In genomic region chr1:127512709-127513108, GRCm38 (mm10) we compare ENCODE assay signal across 29 mouse cellular contexts.
A peak's percentile ranks its signal among the peaks of the same experiment; 100 is the strongest.
DNase-seq lines count a peak whose midpoint lies in the region; ATAC-seq and TF ChIP-seq lines count a peak whose summit lies in the region.
"Had no signal": no experiment of that assay in that cellular context is flagged by ENCODE, and none has a peak within 500 bp of the region (broad histone marks: within the 10 kb centered on the region; RNA-seq: fewer than 3 reads in every experiment).

No protein-coding gene starts in this region.

- no peak overlapping the region for H3K9ac ChIP-seq in intestine, embryonic 16.5 days (ENCODE audit: low read depth, low read length)
- H3K9ac ChIP-seq: forebrain, embryonic 13.5 days; heart, embryonic 13.5 days; hindbrain, embryonic 15.5 days; liver, embryonic 12.5 days; liver, postnatal 0 days; midbrain, embryonic 13.5 days had no signal

- DNase-seq in lung, postnatal 25 days (ENCODE audit: low spot score), result peak; percentile 12
- no peak for DNase-seq in lung, postnatal 4 days
- peak; percentile 81 for DNase-seq in A20 (ENCODE audit: low read depth, low spot score)
- DNase-seq in gastrocnemius, postnatal 14 days, result no peak
- DNase-seq: adrenal gland, postnatal 36 days; cerebellum, adult 2 months; cerebellum, postnatal 25 days; gastrocnemius, postnatal 25 days; heart, adult 2 months; heart, postnatal 10 days; kidney, adult 9 months; kidney, postnatal 10 days; layer of hippocampus, postnatal 36 days; left cerebral cortex, postnatal 4 days; liver, postnatal 0 days; retina, postnatal 1 day; right cerebral cortex, postnatal 25 days; thymus, adult 2 months; thymus, postnatal 4 days had no signal

- intact Hi-C loops in gastrocnemius, postnatal 14 days (cut with DNase I; ENCODE audit: low total_unique reads), result no loop called here

- peak; percentile 41 for ATAC-seq in granulocyte monocyte progenitor cell, adult 5-6 weeks (replicated peaks; ENCODE audit: poor library complexity, severe bottlenecking)
- no peak for ATAC-seq in intestine, embryonic 16.5 days
- ATAC-seq: forebrain, embryonic 13.5 days; liver, embryonic 12.5 days; liver, postnatal 0 days; midbrain, embryonic 13.5 days had no signal

- H3K27ac ChIP-seq in small intestine, adult 2 months (ENCODE audit: insufficient read depth, low read depth, low read length), result peak overlapping the region; percentile 44
- H3K27ac ChIP-seq in intestine, embryonic 16.5 days (ENCODE audit: low read length), result no peak overlapping the region
- H3K27ac ChIP-seq: forebrain, embryonic 13.5 days; hindbrain, embryonic 10.5 days; hindbrain, embryonic 15.5 days; liver, embryonic 12.5 days; midbrain, embryonic 13.5 days had no signal

- H3K4me1 ChIP-seq in small intestine, adult 2 months (ENCODE audit: control insufficient read depth, insufficient read depth, insufficient read length, low read length), result no peaks in the 10 kb centered on the region
- H3K4me1 ChIP-seq in intestine, embryonic 16.5 days (ENCODE audit: control insufficient read depth, insufficient read depth, low read length), result no peaks in the 10 kb centered on the region
- H3K4me1 ChIP-seq: liver, embryonic 12.5 days had no signal

- no peaks in the 10 kb centered on the region for H3K36me3 ChIP-seq in small intestine, adult 2 months (ENCODE audit: control insufficient read depth, insufficient read depth, low read length)
- H3K36me3 ChIP-seq in intestine, embryonic 16.5 days (ENCODE audit: control insufficient read depth, insufficient read depth, low read length), result no peaks in the 10 kb centered on the region
- H3K36me3 ChIP-seq: heart, embryonic 13.5 days; hindbrain, embryonic 15.5 days; liver, embryonic 12.5 days had no signal

- H3K9me3 ChIP-seq in intestine, embryonic 16.5 days (ENCODE audit: control insufficient read depth, low read length), result no peaks in the 10 kb centered on the region
- H3K9me3 ChIP-seq: hindbrain, embryonic 15.5 days had no signal

- WGBS in small intestine, adult 2 months, result 78% methylated on average over 6 of the region's 6 CpGs
- WGBS in intestine, embryonic 16.5 days, result 73% methylated on average over 6 of the region's 6 CpGs

- H3K27me3 ChIP-seq in small intestine, adult 2 months (ENCODE audit: control insufficient read depth, insufficient read depth, low read length), result no peaks in the 10 kb centered on the region
- H3K27me3 ChIP-seq in intestine, embryonic 16.5 days (replicated peaks; ENCODE audit: control insufficient read depth, insufficient read depth, low read length), result no peaks in the 10 kb centered on the region
- H3K27me3 ChIP-seq: forebrain, embryonic 13.5 days; heart, embryonic 13.5 days; hindbrain, embryonic 15.5 days; liver, embryonic 12.5 days; megakaryocyte, embryonic 14.5 days; midbrain, embryonic 13.5 days had no signal

- no peak for TF ChIP-seq CTCF in small intestine, adult 2 months (IDR thresholded peaks at IDR 0.05; ENCODE audit: extremely low read depth, insufficient read length, insufficient replicate concordance, low read depth, low read length)

- no peak for TF ChIP-seq POLR2A in small intestine, adult 2 months (IDR thresholded peaks at IDR 0.05; ENCODE audit: low read depth, low read length)

- H3K4me3 ChIP-seq in small intestine, adult 2 months (ENCODE audit: low read depth, low read length), result no peak overlapping the region
- no peak overlapping the region for H3K4me3 ChIP-seq in intestine, embryonic 16.5 days (ENCODE audit: low read length)
- H3K4me3 ChIP-seq: forebrain, embryonic 13.5 days; heart, adult 2 months; heart, embryonic 13.5 days; hindbrain, embryonic 10.5 days; hindbrain, embryonic 15.5 days; liver, embryonic 12.5 days; megakaryocyte, embryonic 14.5 days; midbrain, embryonic 13.5 days had no signal

- H3K4me2 ChIP-seq in intestine, embryonic 16.5 days (ENCODE audit: low read depth, low read length), result no peak overlapping the region
- H3K4me2 ChIP-seq: forebrain, embryonic 13.5 days; heart, embryonic 13.5 days; hindbrain, embryonic 15.5 days; liver, embryonic 12.5 days; midbrain, embryonic 13.5 days had no signal

Comparison
In these comparisons a context has a peak if more than half of its experiments do, and no peak if none do; other contexts are left out.
1. DNase-seq: peak in lung, postnatal 25 days (single experiment) and A20 (single experiment); none in lung, postnatal 4 days (0 of 2) and gastrocnemius, postnatal 14 days (single experiment).